Mouse (Mus musculus): ENCODE data around the gene Dstyk. TPM values are rescaled to one million over a fixed set of nuclear protein-coding genes. Genes with fewer than 3 reads are reported as not detected.

Dstyk gene
- polyA plus RNA-seq, 1 experiment from 2014 or later = 12.2 TPM

DNA sequence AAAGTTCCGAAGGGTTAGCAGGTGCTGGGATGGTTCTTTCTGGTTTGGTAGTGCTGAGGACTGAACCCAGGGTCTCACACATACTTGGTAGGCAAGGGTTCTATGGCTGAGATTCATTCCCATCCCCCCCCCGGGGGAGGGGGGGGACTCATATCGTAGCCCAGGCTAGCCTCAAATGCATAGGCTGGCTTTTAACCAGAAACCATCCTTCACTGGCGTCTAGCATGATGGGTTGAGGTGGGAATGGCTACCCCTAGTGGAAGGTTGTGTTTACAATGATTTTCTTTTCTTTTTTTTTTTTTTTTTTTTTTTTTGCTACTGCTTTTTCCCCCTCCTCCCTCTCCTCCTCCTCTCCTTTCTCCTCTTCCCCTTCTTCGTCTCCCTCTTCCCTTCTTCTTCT lies 55.2 kb downstream of the Dstyk start:
- no peak overlapping the region for H3K4me2 ChIP-seq (ENCODE audit: low read length)
- H3K4me1 ChIP-seq (ENCODE audit: control insufficient read depth in 2 of 2, insufficient read depth in 2 of 2, low read length in 2 of 2) = peaks cover 7 to 10% of the 10 kb centered on the region in 2 experiments
- 48% methylated on average over 5 of the region's 5 CpGs for WGBS
- H3K9me3 ChIP-seq (ENCODE audit: control insufficient read depth, low read length) = no peaks in the 10 kb centered on the region
- no peak overlapping the region for H3K27ac ChIP-seq (replicated peaks in 1 of 2; ENCODE audit: control insufficient read depth in 1 of 2, insufficient read depth in 1 of 2, low read depth in 2 of 2, low read length in 2 of 2)
- no peaks in the 10 kb centered on the region for H3K27me3 ChIP-seq (ENCODE audit: control insufficient read depth, insufficient read depth, low read length)
- ATAC-seq (ENCODE audit: insufficient number of reproducible peaks, insufficient read depth, low FRiP score, low read depth) = no peak
- H3K36me3 ChIP-seq (ENCODE audit: control insufficient read depth, insufficient read depth, low read length) = no peaks in the 10 kb centered on the region
- no peak overlapping the region for H3K9ac ChIP-seq (ENCODE audit: low read length)
- no peak overlapping the region for H3K4me3 ChIP-seq (ENCODE audit: control insufficient read depth in 1 of 2, insufficient read depth in 1 of 2, low read depth in 1 of 2, low read length in 2 of 2)

DNA sequence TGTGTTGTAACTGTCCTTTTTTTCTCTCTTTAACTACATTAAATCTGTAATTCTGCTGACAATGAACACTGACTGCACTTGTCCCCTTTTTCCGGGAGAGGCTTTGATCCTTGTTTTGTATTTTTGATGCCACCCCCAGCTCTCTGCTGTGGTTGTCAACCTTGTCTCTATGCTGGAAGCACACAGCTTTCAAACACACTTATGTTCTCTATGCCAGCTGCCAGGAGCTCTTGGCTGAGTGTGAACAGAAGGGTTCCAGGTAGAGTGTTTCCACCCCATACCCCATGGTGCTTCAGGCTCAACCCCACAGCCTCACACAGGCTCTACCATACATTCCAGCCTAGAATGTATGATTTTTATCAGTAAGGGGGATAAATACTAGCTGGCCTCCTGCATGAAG lies 57.1 kb downstream of the Dstyk start:
- no peak for ATAC-seq (ENCODE audit: insufficient number of reproducible peaks, insufficient read depth, low FRiP score, low read depth)
- H3K4me1 ChIP-seq (ENCODE audit: control insufficient read depth in 2 of 2, insufficient read depth in 2 of 2, low read length in 2 of 2) = peaks cover 0 to 12% of the 10 kb centered on the region in 2 experiments; a peak in 2 of 4 replicates
- no peak overlapping the region for H3K4me3 ChIP-seq (ENCODE audit: control insufficient read depth in 1 of 2, insufficient read depth in 1 of 2, low read depth in 1 of 2, low read length in 2 of 2)
- no peaks in the 10 kb centered on the region for H3K9me3 ChIP-seq (ENCODE audit: control insufficient read depth, low read length)
- 67% methylated on average over 1 of the region's 1 CpGs for WGBS
- no peaks in the 10 kb centered on the region for H3K36me3 ChIP-seq (ENCODE audit: control insufficient read depth, insufficient read depth, low read length)
- H3K27ac ChIP-seq (replicated peaks in 1 of 2; ENCODE audit: control insufficient read depth in 1 of 2, insufficient read depth in 1 of 2, low read depth in 2 of 2, low read length in 2 of 2) = no peak overlapping the region
- H3K27me3 ChIP-seq (ENCODE audit: control insufficient read depth, insufficient read depth, low read length) = no peaks in the 10 kb centered on the region
- no peak overlapping the region for H3K4me2 ChIP-seq (ENCODE audit: low read length)
- H3K9ac ChIP-seq (ENCODE audit: low read length) = no peak overlapping the region; the same call in 1 of the 2 replicates

DNA sequence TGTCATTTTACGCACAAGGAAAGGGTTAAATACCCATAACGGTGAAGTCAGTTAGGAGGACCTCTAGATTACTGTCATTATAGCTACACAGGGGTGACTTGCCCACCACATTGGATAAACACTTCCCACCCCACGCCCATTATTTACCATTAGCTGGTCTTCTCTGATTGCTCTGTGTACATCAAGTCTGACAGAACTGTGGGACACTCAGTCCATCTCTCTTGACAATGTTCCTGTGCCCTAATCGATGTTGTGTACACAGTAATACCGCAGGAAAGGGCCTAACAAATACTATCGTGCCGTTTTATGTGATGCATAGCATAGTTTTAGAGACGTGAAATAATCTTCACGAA lies 59.2 kb downstream of the Dstyk start:
- H3K9ac ChIP-seq (ENCODE audit: low read length) = peak overlapping the region; percentile 76
- 3% methylated on average over 9 of the region's 9 CpGs for WGBS
- 0 out of 2 replicates have a peak, but pooled peaks have one; percentile 16 for ATAC-seq (ENCODE audit: insufficient number of reproducible peaks, insufficient read depth, low FRiP score, low read depth)
- no peaks in the 10 kb centered on the region for H3K36me3 ChIP-seq (ENCODE audit: control insufficient read depth, insufficient read depth, low read length)
- no peaks in the 10 kb centered on the region for H3K9me3 ChIP-seq (ENCODE audit: control insufficient read depth, low read length)
- peak overlapping the region; percentile 60 to 65 for H3K27ac ChIP-seq (replicated peaks in 1 of 2; ENCODE audit: control insufficient read depth in 1 of 2, insufficient read depth in 1 of 2, low read depth in 2 of 2, low read length in 2 of 2)
- H3K27me3 ChIP-seq (ENCODE audit: control insufficient read depth, insufficient read depth, low read length) = no peaks in the 10 kb centered on the region
- peak overlapping the region; percentile 81 for H3K4me2 ChIP-seq (ENCODE audit: low read length)
- peak overlapping the region; percentile 87 to 94 for H3K4me3 ChIP-seq (ENCODE audit: control insufficient read depth in 1 of 2, insufficient read depth in 1 of 2, low read depth in 1 of 2, low read length in 2 of 2)
- H3K4me1 ChIP-seq (ENCODE audit: control insufficient read depth in 2 of 2, insufficient read depth in 2 of 2, low read length in 2 of 2) = peaks cover 0 to 11% of the 10 kb centered on the region in 2 experiments; a peak in 2 of 4 replicates

DNA sequence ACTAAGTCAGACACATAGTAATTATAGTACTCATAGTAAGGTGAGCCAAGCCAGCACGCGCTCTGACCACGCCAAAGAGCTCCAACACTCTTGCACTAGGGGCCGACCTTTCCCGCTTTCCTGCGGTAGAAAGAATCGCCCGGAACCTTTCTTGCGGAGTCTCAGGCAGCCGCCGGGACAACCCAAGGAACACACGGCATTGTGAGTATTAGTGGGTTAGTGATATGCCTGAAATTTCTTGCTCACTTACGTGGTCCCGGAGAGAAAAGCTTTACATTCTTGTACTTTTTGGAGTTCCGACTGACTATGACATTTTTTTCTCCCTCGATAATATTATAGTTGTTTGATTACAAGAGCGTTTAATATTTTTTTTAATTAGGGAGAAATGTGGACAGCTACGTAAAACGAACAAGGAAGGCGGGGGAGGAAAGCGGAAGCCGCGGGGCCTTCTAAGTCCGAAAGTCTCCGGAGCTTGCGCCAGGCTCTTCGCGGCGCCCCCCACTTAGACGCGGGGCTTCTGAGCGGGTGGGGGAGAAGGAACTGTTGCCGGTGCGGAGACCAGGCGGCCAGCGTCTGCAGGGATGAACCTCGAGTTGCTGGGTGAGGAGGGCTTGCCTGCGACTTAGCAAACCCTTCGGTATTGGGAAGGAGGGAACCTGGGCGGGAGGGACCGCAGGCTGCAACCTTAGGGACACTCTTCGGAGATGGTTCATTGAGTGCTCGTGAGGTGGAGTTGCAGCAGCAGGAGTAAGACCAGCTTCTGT lies 59.8 kb downstream of the Dstyk start, which contains the start of gene Rbbp5:
Gene Rbbp5, plus strand, starts transcription at position 438 of the 764 bp plus-strand sequence.
- H3K9me3 ChIP-seq (ENCODE audit: control insufficient read depth, low read length) = no peaks in the 10 kb centered on the region
- H3K4me2 ChIP-seq (ENCODE audit: low read length) = peak within 1 kb of the TSS; percentile 81
- peaks cover 0 to 11% of the 10 kb centered on the region in 2 experiments; a peak in 2 of 4 replicates for H3K4me1 ChIP-seq (ENCODE audit: control insufficient read depth in 2 of 2, insufficient read depth in 2 of 2, low read length in 2 of 2)
- under 1% methylated on average over 43 of the region's 43 CpGs for WGBS
- no peaks in the 10 kb centered on the region for H3K36me3 ChIP-seq (ENCODE audit: control insufficient read depth, insufficient read depth, low read length)
- ATAC-seq (ENCODE audit: insufficient number of reproducible peaks, insufficient read depth, low FRiP score, low read depth) = peak; percentile 85
- no peaks in the 10 kb centered on the region for H3K27me3 ChIP-seq (ENCODE audit: control insufficient read depth, insufficient read depth, low read length)
- H3K4me3 ChIP-seq (ENCODE audit: control insufficient read depth in 1 of 2, insufficient read depth in 1 of 2, low read depth in 1 of 2, low read length in 2 of 2) = peak within 1 kb of the TSS; percentile 87 to 94
- peak within 1 kb of the TSS; percentile 60 to 65 for H3K27ac ChIP-seq (replicated peaks in 1 of 2; ENCODE audit: control insufficient read depth in 1 of 2, insufficient read depth in 1 of 2, low read depth in 2 of 2, low read length in 2 of 2)
- H3K9ac ChIP-seq (ENCODE audit: low read length) = peak within 1 kb of the TSS; percentile 76

DNA sequence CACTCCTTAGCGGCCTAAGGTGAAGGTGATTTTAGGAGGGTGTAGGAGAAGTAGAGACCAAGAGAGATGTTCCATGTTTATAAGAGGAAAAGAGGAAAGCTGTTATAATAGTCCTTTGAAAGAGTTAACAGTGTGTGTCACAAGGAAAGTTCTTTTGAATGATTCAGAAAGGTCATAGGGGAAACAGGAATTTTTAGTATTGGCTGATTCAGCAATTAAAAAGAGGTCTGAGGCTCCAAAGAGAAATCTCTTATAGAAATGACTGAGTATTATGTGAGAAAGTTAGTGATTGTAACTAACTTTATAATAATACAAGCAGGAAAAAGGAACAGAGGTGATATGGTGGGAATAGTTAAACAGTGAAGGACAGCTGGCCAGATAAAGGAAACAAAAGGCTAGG lies 62.1 kb downstream of the Dstyk start:
- Histone ChIP-seq H3K4me1 (ENCODE audit: control insufficient read depth in 2 of 2, insufficient read depth in 2 of 2, low read length in 2 of 2) (peaks cover 0 to 11% of the 10 kb centered on the region in 2 experiments; a peak in 2 of 4 replicates), H3K9me3 (ENCODE audit: control insufficient read depth, low read length) (no peaks in the 10 kb centered on the region), H3K27ac (replicated peaks in 1 of 2; ENCODE audit: control insufficient read depth in 1 of 2, insufficient read depth in 1 of 2, low read depth in 2 of 2, low read length in 2 of 2) (no peak overlapping the region), H3K4me2 (ENCODE audit: low read length) (no peak overlapping the region), H3K4me3 (ENCODE audit: control insufficient read depth in 1 of 2, insufficient read depth in 1 of 2, low read depth in 1 of 2, low read length in 2 of 2) (no peak overlapping the region), H3K27me3 (ENCODE audit: control insufficient read depth, insufficient read depth, low read length) (no peaks in the 10 kb centered on the region), H3K9ac (ENCODE audit: low read length) (no peak overlapping the region), H3K36me3 (ENCODE audit: control insufficient read depth, insufficient read depth, low read length) (peaks cover 4% of the 10 kb centered on the region; the same call in 1 of the 2 replicates)
- ATAC-seq (ENCODE audit: insufficient number of reproducible peaks, insufficient read depth, low FRiP score, low read depth) = no peak
- WGBS = 92% methylated on average over 1 of the region's 1 CpGs

DNA sequence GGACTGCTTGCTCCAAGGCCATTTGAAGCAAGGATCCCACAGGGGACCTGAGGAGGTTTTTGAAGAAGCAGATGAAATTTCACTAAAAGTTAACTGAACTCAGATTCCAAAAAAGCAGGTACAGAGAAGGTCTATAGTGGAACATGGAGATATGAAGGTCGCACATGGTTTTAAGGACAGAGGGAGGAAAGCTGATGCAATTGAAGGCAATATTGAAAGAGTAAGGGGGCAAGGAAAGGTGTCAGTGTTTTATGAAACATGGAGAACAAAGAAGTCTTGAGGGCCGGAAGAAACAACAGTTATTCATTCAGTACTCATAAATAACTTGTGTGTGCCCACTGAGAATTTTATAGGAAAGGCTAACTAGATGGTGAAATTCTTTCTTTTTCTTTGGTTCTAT lies 64.3 kb downstream of the Dstyk start:
- H3K9ac ChIP-seq (ENCODE audit: low read length) = no peak overlapping the region
- no peak overlapping the region for H3K27ac ChIP-seq (replicated peaks in 1 of 2; ENCODE audit: control insufficient read depth in 1 of 2, insufficient read depth in 1 of 2, low read depth in 2 of 2, low read length in 2 of 2)
- WGBS = 81% methylated on average over 2 of the region's 2 CpGs
- H3K4me1 ChIP-seq (ENCODE audit: control insufficient read depth in 2 of 2, insufficient read depth in 2 of 2, low read length in 2 of 2) = peaks cover 0 to 11% of the 10 kb centered on the region in 2 experiments; a peak in 2 of 4 replicates
- H3K4me3 ChIP-seq (ENCODE audit: control insufficient read depth in 1 of 2, insufficient read depth in 1 of 2, low read depth in 1 of 2, low read length in 2 of 2) = no peak overlapping the region
- H3K27me3 ChIP-seq (ENCODE audit: control insufficient read depth, insufficient read depth, low read length) = no peaks in the 10 kb centered on the region
- no peak overlapping the region for H3K4me2 ChIP-seq (ENCODE audit: low read length)
- no peak for ATAC-seq (ENCODE audit: insufficient number of reproducible peaks, insufficient read depth, low FRiP score, low read depth)
- H3K36me3 ChIP-seq (ENCODE audit: control insufficient read depth, insufficient read depth, low read length) = peaks cover 24% of the 10 kb centered on the region
- no peaks in the 10 kb centered on the region for H3K9me3 ChIP-seq (ENCODE audit: control insufficient read depth, low read length)

DNA sequence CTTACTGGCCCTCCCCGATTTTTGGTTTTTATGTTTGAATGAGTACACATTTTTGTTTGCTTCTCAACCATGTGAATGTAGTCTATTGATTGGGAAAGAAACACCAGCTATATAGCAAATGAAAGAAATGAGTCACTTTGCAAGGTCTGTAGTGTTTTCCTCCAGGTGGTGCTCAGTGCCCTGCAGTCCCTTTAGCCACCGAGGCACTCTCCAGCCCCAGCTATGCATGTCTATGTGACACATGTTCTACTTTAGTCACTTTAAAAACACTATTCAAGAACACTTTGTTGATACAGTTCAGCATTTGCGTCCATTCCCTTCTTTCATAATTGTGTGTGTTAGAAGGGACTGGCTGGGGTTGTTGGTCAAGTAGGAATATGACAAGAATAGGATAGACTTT lies 65.9 kb downstream of the Dstyk start:
- peaks cover 0 to 7% of the 10 kb centered on the region in 2 experiments; a peak in 2 of 4 replicates for H3K4me1 ChIP-seq (ENCODE audit: control insufficient read depth in 2 of 2, insufficient read depth in 2 of 2, low read length in 2 of 2)
- H3K4me3 ChIP-seq (ENCODE audit: control insufficient read depth in 1 of 2, insufficient read depth in 1 of 2, low read depth in 1 of 2, low read length in 2 of 2) = no peak overlapping the region
- no peaks in the 10 kb centered on the region for H3K9me3 ChIP-seq (ENCODE audit: control insufficient read depth, low read length)
- peaks cover 36% of the 10 kb centered on the region for H3K36me3 ChIP-seq (ENCODE audit: control insufficient read depth, insufficient read depth, low read length)
- no peak overlapping the region for H3K9ac ChIP-seq (ENCODE audit: low read length)
- H3K4me2 ChIP-seq (ENCODE audit: low read length) = no peak overlapping the region
- no peaks in the 10 kb centered on the region for H3K27me3 ChIP-seq (ENCODE audit: control insufficient read depth, insufficient read depth, low read length)
- no peak for ATAC-seq (ENCODE audit: insufficient number of reproducible peaks, insufficient read depth, low FRiP score, low read depth)
- 88% methylated on average over 3 of the region's 3 CpGs for WGBS
- no peak overlapping the region for H3K27ac ChIP-seq (replicated peaks in 1 of 2; ENCODE audit: control insufficient read depth in 1 of 2, insufficient read depth in 1 of 2, low read depth in 2 of 2, low read length in 2 of 2)
